Mouse (Mus musculus) MEL (cell line): ENCODE data around the gene BC024978. TPM values are rescaled to one million over a fixed set of nuclear protein-coding genes. Genes with fewer than 3 reads are reported as not detected.

ENCODE experiments used
- DNase-seq: peaks from one replicate; pipeline ENCODE4 v3.0.0; 2011; ENCODE audit warnings: low read depth, low spot score
- H3K27ac ChIP-seq: 2 replicates; pipeline ENCODE4 v1.5.1; 2012; ENCODE audit warnings: low read depth, mild to moderate bottlenecking, control low read depth, low read length, moderate library complexity; ENCODE audit not compliant: control insufficient read depth
- H3K27me3 ChIP-seq, 2 experiments: fragments of 150-350 bp in 1 of 2; sonication (generic) in 1 of 2; 2 replicates each; pipeline ENCODE4 v1.6.1; 2012; ENCODE audit warnings: low read length in 2 of 2, mild to moderate bottlenecking in 2 of 2, improper control_type of control experiment in 1 of 2, moderate library complexity in 1 of 2; ENCODE audit not compliant: insufficient read depth in 2 of 2, control insufficient read depth in 1 of 2
- H3K36me3 ChIP-seq, 2 experiments: 2 replicates each; pipeline ENCODE4 v1.6.1; 2012 to 2014; ENCODE audit warnings: low read length in 2 of 2, improper control_type of control experiment in 1 of 2, inconsistent platforms in 1 of 2, mild to moderate bottlenecking in 1 of 2; ENCODE audit not compliant: insufficient read depth in 2 of 2, control insufficient read depth in 1 of 2
- H3K4me1 ChIP-seq, 2 experiments: fragments of 150-350 bp in 1 of 2; sonication (generic) in 1 of 2; 2 replicates each; pipeline ENCODE4 v1.6.1; 2012; ENCODE audit warnings: low read length in 2 of 2, improper control_type of control experiment in 1 of 2, mild to moderate bottlenecking in 1 of 2; ENCODE audit not compliant: insufficient read depth in 2 of 2, control insufficient read depth in 1 of 2
- H3K4me3 ChIP-seq, 2 experiments: fragments of 150-350 bp in 1 of 2; sonication (generic) in 1 of 2; 2 replicates each; pipeline ENCODE4 v1.5.1; 2012; ENCODE audit warnings: low read depth in 2 of 2, low read length in 2 of 2, mild to moderate bottlenecking in 2 of 2, moderate library complexity in 2 of 2, control low read depth in 1 of 2, improper control_type of control experiment in 1 of 2; ENCODE audit not compliant: control insufficient read depth in 1 of 2, insufficient read depth in 1 of 2
- H3K79me2 ChIP-seq: 2 replicates; pipeline ENCODE4 v1.6.1; 2012; ENCODE audit warnings: mild to moderate bottlenecking, low read length, moderate library complexity; ENCODE audit not compliant: control insufficient read depth, poor library complexity, insufficient read depth
- H3K9ac ChIP-seq: 2 replicates; pipeline ENCODE4 v1.6.1; 2012; ENCODE audit warnings: low read depth, mild to moderate bottlenecking, control low read depth, low read length, moderate library complexity; ENCODE audit not compliant: control insufficient read depth, poor library complexity, severe bottlenecking
- H3K9me3 ChIP-seq: fragments of 150-350 bp; sonication (generic); replicated peaks from 2 replicates; pipeline ENCODE4 v1.6.1; 2012; ENCODE audit warnings: mild to moderate bottlenecking, low read length, improper control_type of control experiment, moderate library complexity; ENCODE audit not compliant: insufficient read depth
- CHD2 ChIP-seq: IDR thresholded peaks from 2 replicates; pipeline ENCODE4 v1.6.1; 2011; ENCODE audit warnings: low read length, improper control_type of control experiment
- CTCF ChIP-seq, 3 experiments: IDR thresholded peaks in 2 of 3; conservative IDR thresholded peaks in 1 of 3; 2 replicates each; pipeline ENCODE4 v1.5.1; 2011 to 2012; ENCODE audit warnings: low read length in 3 of 3, low read depth in 2 of 3, mild to moderate bottlenecking in 2 of 3, improper control_type of control experiment in 1 of 3, inconsistent platforms in 1 of 3, mixed read lengths in 1 of 3, moderate library complexity in 1 of 3; ENCODE audit not compliant: control insufficient read depth in 1 of 3, insufficient read depth in 1 of 3, poor library complexity in 1 of 3, severe bottlenecking in 1 of 3
- ELF1 ChIP-seq: IDR thresholded peaks from 2 replicates; pipeline ENCODE4 v1.6.1; 2014; ENCODE audit warnings: low read depth, mild to moderate bottlenecking, inconsistent platforms, low read length, improper control_type of control experiment, moderate library complexity
- ETS1 ChIP-seq: IDR thresholded peaks from 2 replicates; pipeline ENCODE4 v1.6.1; 2012; ENCODE audit warnings: low read depth, mild to moderate bottlenecking, inconsistent platforms, low read length, improper control_type of control experiment, moderate library complexity
- HCFC1 ChIP-seq: IDR thresholded peaks from 2 replicates; pipeline ENCODE4 v1.6.1; 2012; ENCODE audit warnings: low read depth, mild to moderate bottlenecking, inconsistent platforms, low read length, improper control_type of control experiment, moderate library complexity
- MAFK ChIP-seq: IDR thresholded peaks from 2 replicates; pipeline ENCODE4 v1.6.1; 2011; ENCODE audit warnings: low read depth, mild to moderate bottlenecking, low read length, improper control_type of control experiment, borderline replicate concordance
- MAZ ChIP-seq: IDR thresholded peaks from 2 replicates; pipeline ENCODE4 v1.6.1; 2012; ENCODE audit warnings: low read depth, mild to moderate bottlenecking, inconsistent platforms, low read length, improper control_type of control experiment
- MXI1 ChIP-seq: IDR thresholded peaks from 2 replicates; pipeline ENCODE4 v1.6.1; 2011; ENCODE audit warnings: mild to moderate bottlenecking, low read depth, low read length, improper control_type of control experiment
- MYB ChIP-seq: IDR thresholded peaks from 2 replicates; pipeline ENCODE4 v1.6.1; 2011; ENCODE audit warnings: mild to moderate bottlenecking, low read depth, low read length, improper control_type of control experiment
- NELFE ChIP-seq: IDR thresholded peaks from 2 replicates; pipeline ENCODE4 v1.6.1; 2011; ENCODE audit warnings: low read depth, low read length, improper control_type of control experiment
- POLR2A ChIP-seq, 2 experiments: IDR thresholded peaks; 2 replicates each; pipeline ENCODE4 v1.6.1; 2011 to 2012; ENCODE audit warnings: low read length in 2 of 2, mild to moderate bottlenecking in 2 of 2, control low read depth in 1 of 2, improper control_type of control experiment in 1 of 2, low read depth in 1 of 2, moderate library complexity in 1 of 2; ENCODE audit not compliant: control insufficient read depth in 1 of 2, insufficient read depth in 1 of 2, poor library complexity in 1 of 2
- SIN3A ChIP-seq: IDR thresholded peaks from 2 replicates; pipeline ENCODE4 v1.6.1; 2012; ENCODE audit warnings: low read length, improper control_type of control experiment, inconsistent platforms
- USF1 ChIP-seq: IDR thresholded peaks from 2 replicates; pipeline ENCODE4 v1.6.1; 2014; ENCODE audit warnings: low read depth, mild to moderate bottlenecking, inconsistent platforms, low read length, improper control_type of control experiment, moderate library complexity
- ZC3H11A ChIP-seq: IDR thresholded peaks from 2 replicates; pipeline ENCODE4 v1.6.1; 2012; ENCODE audit warnings: low read depth, mild to moderate bottlenecking, inconsistent platforms, low read length, improper control_type of control experiment
- ZMIZ1 ChIP-seq: IDR thresholded peaks from 2 replicates; pipeline ENCODE4 v1.6.1; 2012; ENCODE audit warnings: low read depth, mild to moderate bottlenecking, inconsistent platforms, low read length, improper control_type of control experiment, moderate library complexity
- polyA plus RNA-seq, 2 experiments: library from polyadenylated mRNA; stranded (reverse) in 1 of 2; unstranded in 1 of 2; fragments of >175 nt in 1 of 2; fragments of >200 nt in 1 of 2; gene quantifications; 2 replicates each; pipeline versions ENCODE4 v1.2.1 to v1.2.4; 2012; ENCODE audit warnings: low replicate concordance in 2 of 2, low read depth in 1 of 2; ENCODE audit not compliant: insufficient read length in 2 of 2, insufficient read depth in 1 of 2, missing spikeins in 1 of 2
- total RNA-seq: library from RNA; depleted of rRNA; stranded (reverse); fragments of 300-350 nt; gene quantifications from 2 replicates; pipeline ENCODE4 v1.2.3, GENCODE M21; 2012

Gene BC024978
- total and polyA plus RNA-seq, 3 experiments = 2.1 to 7.1 TPM; not detected in 1

GRCm38 (mm10) chr7:27178324-27179216, 17.0 kb upstream of the BC024978 start, which contains the start of gene Rab4b:
TSS of gene Rab4b (minus strand) at chr7:27178896.
- H3K9me3 ChIP-seq = no peaks in the 10 kb centered on the region
- H3K27ac ChIP-seq = peak within 1 kb of the TSS; percentile 47
- peaks cover 0 to 12% of the 10 kb centered on the region in 2 experiments; a peak in 3 of 4 replicates for H3K4me1 ChIP-seq
- peak; percentile 100 for DNase-seq
- no peak for TF ChIP-seq MAFK
- TF ChIP-seq CTCF (IDR thresholded peaks at IDR 0.05 in 2 of 3, conservative IDR thresholded peaks at IDR 0.05 in 1 of 3; ENCODE audit: control insufficient read depth in 1 of 3, insufficient read depth in 1 of 3, low read depth in 2 of 3, low read length in 3 of 3, poor library complexity in 1 of 3, severe bottlenecking in 1 of 3) = peak; percentile 8 to 19 (median 10); a peak in 2 of 6 replicates
- peak; percentile 71 for TF ChIP-seq USF1
- peak; percentile 55; the same call in 1 of the 2 replicates for TF ChIP-seq ZMIZ1
- peak; percentile 82 for TF ChIP-seq SIN3A
- peak in 1 of 2 experiments; percentile 62; a peak in 1 of 4 replicates for TF ChIP-seq POLR2A (IDR thresholded peaks at IDR 0.05; ENCODE audit: control insufficient read depth in 1 of 2, insufficient read depth in 1 of 2, low read depth in 1 of 2, low read length in 2 of 2, poor library complexity in 1 of 2)
- TF ChIP-seq HCFC1 = peak; percentile 80
- peak; percentile 49; the same call in 1 of the 2 replicates for TF ChIP-seq MXI1
- TF ChIP-seq ELF1 = peak; percentile 93
- no peak for TF ChIP-seq MYB
- TF ChIP-seq NELFE = peak; percentile 34
- peak; percentile 38; the same call in 1 of the 2 replicates for TF ChIP-seq ETS1
- peak; percentile 96 for TF ChIP-seq MAZ
- TF ChIP-seq ZC3H11A = no peak
- peak; percentile 88 for TF ChIP-seq CHD2
- H3K4me3 ChIP-seq = peak within 1 kb of the TSS; percentile 73 to 98
- peak within 1 kb of the TSS; percentile 65 for H3K9ac ChIP-seq
- H3K79me2 ChIP-seq = no peaks in the 10 kb centered on the region; the same call in 1 of the 2 replicates
- peaks cover 0 to 6% of the 10 kb centered on the region in 2 experiments; a peak in 2 of 4 replicates for H3K36me3 ChIP-seq
- H3K27me3 ChIP-seq = no peaks in the 10 kb centered on the region

- peak overlapping the region; percentile 23 for H3K27ac ChIP-seq
- TF ChIP-seq NELFE = peak; percentile 56; the same call in 1 of the 2 replicates
- TF ChIP-seq CHD2 = no peak
- peak; percentile 29 for DNase-seq
These were observed 16.2 kb upstream of the BC024978 start for GRCm38 (mm10) chr7:27179217-27179918.

More at GRCm38 (mm10) chr7:27179217-27179918, 16.2 kb upstream of the BC024978 start:
- Histone ChIP-seq H3K4me1 (peaks cover 0 to 12% of the 10 kb centered on the region in 2 experiments; a peak in 3 of 4 replicates), H3K4me3 (peak overlapping the region; percentile 42 to 84), H3K36me3 (peaks cover 0 to 6% of the 10 kb centered on the region in 2 experiments; a peak in 2 of 4 replicates), H3K79me2 (no peaks in the 10 kb centered on the region; the same call in 1 of the 2 replicates), H3K9ac (peak overlapping the region; percentile 30), H3K27me3 (no peaks in the 10 kb centered on the region), H3K9me3 (no peaks in the 10 kb centered on the region)
